Mouse (Mus musculus) cerebellum, postnatal 36 days (tissue): ENCODE results near the gene 1700029F12Rik.

Experiments
- DNase-seq, 2 experiments: peaks; one replicate each; pipeline ENCODE4 v3.0.0; 2021 to 2022; ENCODE audit warnings: mixed read lengths in 2 of 2

Gene 1700029F12Rik

GRCm38 (mm10) chr13:97021906-97022305 lies 12.3 kb downstream of the 1700029F12Rik start:
- no peak for DNase-seq

- DNase-seq: no peak
Observed at GRCm38 (mm10) chr13:97020122-97020521, 14.0 kb downstream of the 1700029F12Rik start.

DNA sequence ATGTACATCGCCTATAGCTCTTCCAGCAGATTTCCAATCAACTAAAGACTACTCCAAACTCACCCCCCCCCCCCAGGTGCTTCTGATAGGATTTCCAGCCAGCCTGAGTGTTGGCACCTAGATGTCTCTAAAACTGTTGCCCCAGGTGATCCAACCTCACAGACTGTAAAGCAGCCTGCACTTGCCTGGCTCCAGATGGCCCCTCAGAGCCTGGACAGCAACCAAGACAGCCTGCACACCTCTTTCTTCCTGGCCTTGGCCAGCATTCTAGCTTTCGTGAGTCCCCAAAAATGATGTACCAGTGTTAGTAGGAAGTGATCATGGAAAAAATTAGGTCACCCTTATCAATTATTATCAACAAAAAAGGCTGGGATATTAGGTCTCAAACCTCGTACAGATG lies 16.5 kb downstream of the 1700029F12Rik start:
- peak; percentile 60 to 68 for DNase-seq

GRCm38 (mm10) chr13:97014366-97014765 lies 19.8 kb downstream of the 1700029F12Rik start:
- DNase-seq: no peak

DNA sequence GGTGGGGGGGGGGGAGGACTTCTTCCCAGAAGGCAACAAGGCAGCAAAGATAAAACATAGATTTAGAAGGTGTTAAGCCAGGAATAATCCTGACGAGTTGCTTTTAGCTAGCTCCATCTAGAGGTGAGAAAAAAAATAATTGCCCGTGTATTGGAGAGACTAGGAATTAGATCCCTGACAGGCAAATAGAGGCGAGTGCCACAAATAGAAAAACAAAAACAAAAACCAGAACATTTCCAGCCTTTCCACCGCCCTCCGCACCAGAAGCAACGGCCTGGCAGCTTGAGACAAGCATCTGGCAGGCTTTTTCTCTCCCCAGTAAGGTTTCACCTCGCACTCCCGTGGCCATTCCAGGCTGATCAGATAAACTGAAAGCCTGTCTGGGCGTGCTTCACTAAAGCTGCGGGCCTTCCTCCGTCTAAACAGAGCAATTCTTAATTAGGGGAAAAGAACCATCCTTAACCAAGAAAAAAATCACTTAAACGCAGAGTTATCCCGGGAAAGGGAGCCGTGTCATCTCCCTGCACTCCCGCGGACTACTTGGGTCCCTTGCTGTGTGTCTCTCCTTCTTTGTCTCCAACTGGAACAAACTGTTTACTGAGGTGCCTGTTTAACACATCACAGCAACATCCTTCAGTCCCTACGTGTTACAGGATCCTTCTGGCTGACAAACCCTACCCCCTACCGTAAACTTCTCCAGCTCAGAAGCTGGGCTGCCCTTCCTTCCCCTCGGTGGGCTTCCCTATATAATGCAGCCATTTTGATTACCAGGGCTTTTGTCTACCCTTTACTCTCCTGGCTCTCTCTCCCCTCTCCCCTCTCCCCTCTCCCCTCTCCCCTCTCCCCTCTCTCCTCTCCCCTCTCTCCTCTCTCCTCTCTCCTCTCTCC lies 25.7 kb downstream of the 1700029F12Rik start:
- DNase-seq: peak in 1 of 2 experiments; percentile 11

- DNase-seq: no peak
Observed at GRCm38 (mm10) chr13:97007501-97008265, 26.5 kb downstream of the 1700029F12Rik start.

DNA sequence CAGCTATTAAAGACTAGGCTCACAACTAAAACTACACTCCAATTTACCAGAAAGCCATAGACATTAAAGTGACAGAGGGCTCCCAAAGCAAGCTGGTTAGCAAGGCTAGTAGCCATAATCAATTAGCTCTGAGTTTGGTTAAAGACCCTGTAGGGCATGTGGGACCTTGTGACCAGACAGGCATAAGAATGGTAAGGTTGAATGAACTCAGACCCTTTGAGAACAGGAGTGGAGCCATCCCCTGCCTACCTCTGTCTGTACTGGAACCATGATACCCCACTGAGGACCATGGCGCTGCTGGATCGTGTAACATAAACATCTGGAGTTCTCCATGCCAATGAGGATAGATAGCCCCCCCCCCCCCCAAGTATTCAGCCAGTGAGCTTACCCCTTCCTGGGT lies 27.4 kb downstream of the 1700029F12Rik start:
- no peak for DNase-seq

GRCm38 (mm10) chr13:96997080-96997479 lies 37.1 kb downstream of the 1700029F12Rik start:
- no peak for DNase-seq

- no peak for DNase-seq
Observed at GRCm38 (mm10) chr13:96995243-96995642, 38.9 kb downstream of the 1700029F12Rik start.

DNA sequence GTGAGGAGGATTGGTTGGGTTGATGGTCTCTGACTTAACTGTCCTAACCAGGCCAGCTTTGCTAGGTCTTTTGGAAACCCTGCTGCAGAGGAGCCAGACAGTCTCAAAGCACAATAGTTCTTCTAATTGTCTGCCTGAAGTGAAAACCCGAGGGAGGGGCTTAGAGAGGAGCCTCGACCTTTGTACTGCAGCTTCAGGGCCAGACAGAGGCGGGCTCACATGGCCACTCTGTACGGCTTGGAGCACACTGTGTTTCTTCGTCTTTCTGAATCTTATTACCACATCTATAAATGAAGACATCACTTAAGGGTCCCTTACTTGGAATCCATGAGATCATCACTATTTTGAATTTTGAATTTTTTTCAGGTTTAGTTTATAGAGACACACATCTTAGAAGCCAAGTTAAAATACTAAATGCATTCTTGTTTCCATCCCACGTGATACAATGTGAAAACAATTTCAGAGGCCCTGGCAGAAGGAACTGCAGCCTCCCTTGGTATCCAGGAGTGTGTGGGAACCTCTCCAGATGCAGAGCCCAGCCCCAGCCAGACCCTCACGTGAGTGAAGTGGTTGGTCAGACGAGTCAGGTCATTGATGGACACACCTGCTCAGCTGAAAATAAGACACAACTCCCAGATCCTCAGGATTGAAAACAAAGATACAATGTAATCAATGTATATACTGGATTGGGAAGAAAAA lies 40.7 kb downstream of the 1700029F12Rik start:
- DNase-seq: no peak

GRCm38 (mm10) chr13:96990561-96991265 lies 43.4 kb downstream of the 1700029F12Rik start:
- DNase-seq: no peak

- no peak for DNase-seq
Observed at GRCm38 (mm10) chr13:96990045-96990444, 44.1 kb downstream of the 1700029F12Rik start.

- DNase-seq: no peak
Observed at GRCm38 (mm10) chr13:96989129-96989528, 45.0 kb downstream of the 1700029F12Rik start.

DNA sequence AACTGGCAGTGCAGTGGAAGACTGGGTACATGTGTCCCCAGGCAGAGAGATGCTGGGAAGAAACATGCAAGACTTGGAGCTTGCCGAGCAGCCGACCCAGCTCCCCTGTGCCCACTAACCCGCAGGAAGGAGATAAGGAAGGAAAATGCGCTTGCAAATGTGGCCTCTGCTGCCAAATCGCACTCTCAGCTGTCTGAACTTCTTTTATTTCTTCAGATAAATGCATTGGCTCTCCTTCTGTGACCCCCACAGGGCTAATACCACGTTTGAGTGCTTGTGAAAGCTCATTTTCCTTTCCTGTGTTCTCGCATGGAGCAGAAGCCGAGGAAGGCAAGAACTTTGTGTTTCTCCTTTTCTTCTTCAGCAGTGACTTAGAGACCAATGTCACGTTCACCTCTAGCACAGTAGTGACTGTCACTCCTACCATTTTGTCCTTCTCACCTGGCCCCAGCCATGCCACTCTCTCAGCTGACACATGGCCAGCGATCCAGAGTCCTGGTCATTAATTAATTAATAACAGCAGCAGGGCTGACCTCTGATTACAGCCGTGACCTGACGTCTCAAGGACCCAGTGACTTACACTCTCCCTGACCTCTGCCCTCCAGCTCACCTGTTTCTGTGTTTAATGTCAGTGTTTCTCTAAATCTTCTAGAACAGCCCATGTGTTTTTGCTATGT lies 48.4 kb downstream of the 1700029F12Rik start:
- no peak for DNase-seq

GRCm38 (mm10) chr13:96984688-96985087 lies 49.5 kb downstream of the 1700029F12Rik start:
- no peak for DNase-seq

- DNase-seq: no peak
Observed at GRCm38 (mm10) chr13:96983251-96984126, 50.7 kb downstream of the 1700029F12Rik start.

- no peak for DNase-seq
Observed at GRCm38 (mm10) chr13:96980561-96980960, 53.6 kb downstream of the 1700029F12Rik start.

DNA sequence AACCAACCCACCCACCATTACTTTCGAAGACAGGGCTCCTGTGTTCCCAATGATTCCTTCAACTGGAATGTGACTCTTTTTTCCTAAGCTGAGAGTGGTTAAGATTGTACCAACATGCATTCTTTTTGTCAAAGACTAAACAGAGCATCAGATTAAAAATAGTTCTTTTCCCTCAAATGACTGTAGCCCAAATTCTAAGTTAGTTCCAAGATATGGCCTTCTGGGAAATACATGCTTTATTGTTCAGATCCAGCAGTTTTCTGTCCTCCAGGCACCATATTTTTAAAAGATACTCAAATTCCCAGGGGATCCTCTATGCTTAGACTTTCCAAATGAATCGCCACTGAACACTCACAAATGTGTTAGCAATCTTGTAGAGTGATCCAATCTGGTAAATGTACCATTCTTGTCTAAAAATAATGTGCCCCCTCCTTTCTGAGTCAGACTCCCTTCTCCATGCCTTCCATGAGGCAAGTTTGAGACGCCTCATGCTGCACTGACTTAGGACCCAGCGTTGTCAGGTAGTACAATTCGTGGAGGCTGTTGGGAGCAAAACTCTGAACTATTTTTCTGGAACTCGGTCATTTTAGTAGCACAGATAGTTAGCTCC lies 57.1 kb downstream of the 1700029F12Rik start:
- no peak for DNase-seq

DNA sequence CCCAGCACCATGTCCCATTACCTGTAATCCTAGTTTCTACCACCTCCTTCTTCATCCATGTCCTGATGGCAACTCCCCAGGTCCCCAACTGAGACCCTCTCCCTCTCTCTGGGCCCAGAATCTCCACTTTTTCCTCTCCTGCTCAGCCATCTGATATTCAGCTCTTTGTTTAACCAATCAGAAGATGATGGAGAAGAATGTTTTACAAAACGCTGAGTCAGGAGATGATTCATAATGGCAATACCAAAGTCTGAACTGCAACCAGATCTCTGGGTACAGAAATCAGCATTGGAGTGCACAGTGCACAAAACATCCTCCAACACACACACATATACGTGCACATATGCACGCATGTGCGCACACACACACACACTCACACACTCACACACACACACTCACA lies 60.8 kb downstream of the 1700029F12Rik start:
- no peak for DNase-seq
